Mouse (Mus musculus): ENCODE measurements around the gene Evx2.

Gene Evx2

DNA sequence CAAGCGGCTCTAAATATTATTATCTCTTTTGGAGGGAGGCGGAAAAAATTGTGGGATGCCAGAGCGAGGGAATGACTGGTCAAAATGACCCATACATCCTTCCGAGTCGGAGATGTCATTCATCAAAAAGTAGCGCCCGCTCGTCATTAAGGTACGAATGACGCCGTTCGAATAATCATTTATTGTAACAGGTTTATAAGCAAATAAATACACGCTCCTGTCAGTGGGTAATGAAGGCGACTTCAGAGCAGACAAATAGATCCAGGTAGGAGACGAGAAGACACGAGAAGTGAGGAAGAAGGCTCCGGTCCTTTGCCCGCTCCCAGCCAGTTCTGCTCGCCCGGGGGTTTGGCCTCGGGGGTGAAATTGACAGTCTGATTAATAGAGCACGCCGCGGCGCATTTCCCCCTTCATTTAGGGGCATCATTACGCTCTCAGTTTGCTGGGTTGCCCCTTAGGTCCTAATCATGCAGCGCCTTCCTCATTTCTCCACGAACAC, at the start of gene Evx2:
Gene Evx2, minus strand, starts transcription at position 51 of the 499 bp plus-strand sequence.
- DNase-seq = no peak

DNA sequence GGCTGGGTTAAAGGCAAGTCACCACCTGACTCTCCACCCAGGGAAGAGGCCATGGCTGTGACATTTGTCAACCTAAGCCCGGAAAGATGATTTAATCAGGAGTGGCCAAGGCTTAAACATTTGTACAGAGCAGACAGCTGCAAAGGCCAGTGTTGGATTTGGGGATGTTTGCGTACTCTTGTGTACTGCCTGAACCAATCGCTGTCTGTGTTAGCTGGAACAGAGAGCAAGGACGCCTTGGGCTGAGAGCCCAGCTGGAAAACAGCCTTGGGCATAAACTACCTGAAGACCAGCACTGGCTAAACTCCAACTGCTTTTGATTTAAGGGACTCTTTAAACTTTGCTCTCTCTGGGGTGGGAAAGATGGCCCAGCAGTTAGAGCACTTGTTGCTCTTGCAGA, 49.3 kb upstream of the Evx2 start:
- peak in 1 of 2 experiments; percentile 56 for DNase-seq

DNA sequence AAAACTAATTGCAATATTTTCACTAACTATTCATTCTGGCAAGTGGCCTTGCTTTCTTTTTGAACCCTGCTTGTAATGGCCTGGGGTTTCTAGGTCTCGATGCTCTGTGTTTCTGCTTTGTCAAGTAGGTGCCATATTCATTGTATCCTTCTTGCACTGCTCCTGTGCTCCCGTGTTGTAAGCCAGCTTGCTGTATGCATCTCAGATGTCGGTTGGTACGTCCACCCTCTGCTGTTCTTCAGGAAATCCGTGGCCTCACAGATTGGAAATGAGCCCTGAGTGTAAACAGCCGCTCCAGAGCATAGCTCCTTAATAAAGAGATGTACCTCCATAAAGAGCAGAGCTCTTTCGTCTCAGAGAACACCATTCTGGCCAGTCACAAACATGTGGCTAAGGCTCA, 48.2 kb upstream of the Evx2 start:
- no peak for DNase-seq

DNA sequence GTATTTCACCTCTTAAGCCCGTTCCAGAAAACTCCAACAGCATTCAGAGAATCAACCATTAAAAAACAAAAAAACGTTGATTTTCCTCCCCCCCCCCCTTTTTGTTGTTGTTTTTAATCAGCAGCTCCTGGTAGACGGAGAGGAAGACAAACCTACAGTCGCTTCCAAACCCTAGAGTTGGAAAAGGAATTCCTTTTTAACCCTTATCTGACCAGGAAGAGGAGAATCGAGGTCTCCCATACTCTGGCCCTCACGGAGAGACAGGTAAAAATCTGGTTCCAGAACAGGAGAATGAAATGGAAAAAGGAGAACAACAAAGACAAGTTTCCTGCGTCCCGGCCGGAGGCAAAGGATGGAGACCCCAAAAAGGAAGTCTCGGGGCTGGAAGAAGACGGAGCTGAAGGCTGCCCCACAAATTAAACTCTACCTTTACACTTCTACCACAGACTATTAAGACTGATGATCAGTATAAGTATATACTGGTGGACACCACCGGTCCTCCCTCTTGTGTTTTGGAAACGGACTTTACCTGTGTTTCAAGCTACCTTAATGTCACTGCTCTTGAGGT, 47.1 kb upstream of the Evx2 start:
- no peak for DNase-seq

DNA sequence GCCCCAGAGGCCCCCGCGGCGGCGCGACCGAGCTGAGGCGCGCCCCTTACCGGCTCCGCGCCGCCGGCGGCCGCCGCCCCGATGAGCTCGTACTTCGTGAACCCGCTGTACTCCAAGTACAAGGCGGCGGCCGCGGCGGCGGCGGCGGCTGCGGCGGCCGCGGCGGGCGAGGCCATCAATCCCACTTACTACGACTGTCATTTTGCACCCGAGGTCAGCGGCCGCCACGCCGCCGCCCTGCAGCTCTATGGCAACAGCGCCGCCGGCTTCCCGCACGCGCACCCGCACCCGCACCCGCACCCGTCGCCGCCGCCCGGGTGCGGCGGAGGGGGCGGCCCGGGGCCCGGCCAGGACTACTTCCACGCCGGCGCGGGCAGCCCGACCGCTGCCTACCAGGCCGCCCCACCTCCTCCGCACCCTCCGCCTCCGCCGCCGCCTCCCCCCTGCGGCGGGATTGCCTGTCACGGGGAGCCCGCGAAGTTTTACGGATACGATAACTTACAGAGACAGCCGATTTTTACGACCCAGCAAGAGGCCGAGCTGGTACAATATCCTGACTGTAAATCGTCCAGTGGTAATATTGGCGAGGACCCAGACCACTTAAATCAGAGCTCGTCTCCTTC, 46.2 kb upstream of the Evx2 start:
- peak in 1 of 2 experiments; percentile 81 for DNase-seq

DNA sequence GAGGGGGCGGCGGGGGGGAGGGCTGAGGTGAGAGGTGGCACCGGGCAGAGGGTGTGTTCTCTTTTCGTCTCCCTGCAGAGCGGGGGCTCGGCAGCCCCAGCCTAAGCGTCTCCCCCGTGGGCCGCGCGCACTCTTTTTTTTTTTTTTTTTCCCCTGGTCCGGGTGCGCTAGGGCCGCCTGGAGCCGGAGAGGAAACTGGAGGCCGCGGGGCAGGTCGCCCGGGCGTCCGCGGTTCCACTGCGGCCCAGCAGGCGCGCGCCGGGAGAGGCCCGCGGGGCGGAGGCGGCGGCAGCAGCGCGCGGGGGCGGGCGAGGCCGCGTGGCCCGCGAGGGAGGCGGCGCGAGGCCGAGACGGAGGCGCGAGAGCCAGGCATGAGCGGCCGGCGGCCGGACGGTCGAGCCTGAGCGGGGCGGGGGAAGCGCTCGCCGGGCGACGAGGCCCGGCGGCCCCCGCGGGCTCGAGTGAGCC, 45.7 kb upstream of the Evx2 start:
- peak in 1 of 2 experiments; percentile 73 for DNase-seq

DNA sequence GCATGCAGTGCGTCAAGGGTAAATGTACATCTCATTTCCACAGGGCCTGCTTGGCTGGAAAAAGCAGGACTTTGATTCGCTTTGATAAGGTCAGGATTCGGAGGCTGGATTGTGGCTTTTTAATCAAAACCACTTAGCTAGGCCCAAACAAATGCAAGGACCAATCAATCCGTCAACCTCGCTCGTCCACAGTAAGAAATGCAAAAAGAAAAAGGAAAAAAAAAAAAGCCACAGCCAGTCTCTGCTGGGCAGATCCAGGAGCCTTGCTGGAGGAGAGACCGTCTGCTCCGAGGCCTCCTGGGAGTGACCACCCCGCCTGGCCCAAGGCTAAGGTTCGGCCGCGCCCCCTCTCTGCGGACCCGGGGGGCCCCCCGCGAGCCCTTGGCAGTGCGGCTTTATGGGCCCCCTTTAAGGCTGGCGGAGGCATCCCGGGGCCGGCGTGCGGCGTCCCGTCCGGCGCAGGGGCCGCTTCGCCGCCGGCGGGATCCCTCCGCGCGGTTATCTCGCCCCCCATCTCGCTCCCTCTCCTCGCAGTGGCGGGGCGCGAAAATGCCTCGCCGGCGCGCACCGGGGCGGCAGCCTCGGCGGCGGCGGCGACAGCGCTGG, 45.1 kb upstream of the Evx2 start, which contains the start of gene Hoxd8:
Gene Hoxd8, plus strand, starts transcription at position 223 of the 606 bp plus-strand sequence.
- DNase-seq = peak; percentile 86 to 91

DNA sequence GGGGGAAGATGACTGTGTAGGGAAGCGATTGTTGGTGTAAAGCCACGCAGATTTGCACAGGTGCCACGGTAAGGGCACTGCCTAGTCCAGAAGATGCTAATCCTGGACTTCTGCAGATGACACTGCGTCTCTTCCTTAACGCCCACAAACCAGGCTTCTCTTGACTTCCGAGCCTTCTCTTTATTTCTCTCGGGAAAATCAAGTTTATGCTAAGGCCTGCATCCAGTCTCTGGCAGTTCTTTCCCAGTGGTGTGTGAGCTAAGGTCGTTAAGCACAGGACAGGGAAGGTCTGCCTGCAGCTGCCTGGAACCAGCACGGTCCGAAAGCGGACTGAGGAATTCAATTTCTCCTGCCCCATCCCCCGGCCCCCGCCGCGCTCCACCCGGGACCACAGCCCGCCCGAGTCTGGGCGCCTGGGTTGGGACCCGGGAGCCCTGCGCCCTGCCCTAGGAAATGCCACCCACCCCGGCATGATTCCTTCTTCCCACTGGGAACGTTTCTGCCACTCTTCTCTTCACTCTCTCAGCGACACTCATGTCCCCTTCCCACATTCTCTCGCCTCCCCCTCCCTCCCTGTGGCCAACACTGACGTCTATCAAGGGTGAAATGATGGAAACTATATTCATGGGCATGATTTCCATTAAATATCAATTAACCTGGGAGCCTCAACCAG, 44.5 kb upstream of the Evx2 start:
- DNase-seq = peak; percentile 81 to 82

DNA sequence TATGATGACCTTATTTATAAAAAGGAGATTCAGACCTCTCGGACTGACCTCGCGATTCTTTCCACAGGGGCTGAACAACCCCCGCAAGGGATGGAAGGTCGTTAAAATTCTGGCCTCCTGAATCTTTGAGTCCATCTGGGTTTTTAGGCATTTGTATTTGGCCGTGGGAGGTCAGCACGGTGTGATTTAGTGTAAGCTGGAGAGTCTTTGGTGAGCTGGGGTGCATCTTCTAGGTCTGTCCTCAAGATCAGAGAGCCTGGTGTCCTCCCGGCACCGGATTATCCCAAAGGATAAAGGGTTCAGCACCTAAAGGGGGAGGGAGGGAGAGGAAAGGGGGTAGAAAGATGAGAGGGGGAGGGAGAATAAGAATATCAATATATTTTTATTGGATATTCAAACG, 44.0 kb upstream of the Evx2 start:
- DNase-seq = no peak

DNA sequence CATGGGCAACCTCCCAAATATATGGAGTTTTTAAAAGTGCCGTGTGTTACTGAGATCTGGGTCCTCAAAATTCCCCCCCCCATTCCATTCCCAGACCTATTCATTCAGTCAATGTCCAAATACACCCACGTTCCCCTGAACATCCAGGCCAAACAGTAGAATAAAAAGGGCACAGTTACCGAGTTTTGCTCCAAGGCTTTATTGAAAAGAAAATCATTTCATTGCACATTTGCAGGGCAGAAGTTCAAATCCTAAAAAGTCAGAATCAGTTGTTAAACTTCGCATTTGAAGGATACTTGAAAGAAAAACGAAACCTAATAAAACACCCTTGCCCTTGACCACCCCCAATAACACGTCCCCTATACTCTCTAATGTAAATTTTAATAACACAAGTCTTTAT, 43.5 kb upstream of the Evx2 start:
- no peak for DNase-seq

DNA sequence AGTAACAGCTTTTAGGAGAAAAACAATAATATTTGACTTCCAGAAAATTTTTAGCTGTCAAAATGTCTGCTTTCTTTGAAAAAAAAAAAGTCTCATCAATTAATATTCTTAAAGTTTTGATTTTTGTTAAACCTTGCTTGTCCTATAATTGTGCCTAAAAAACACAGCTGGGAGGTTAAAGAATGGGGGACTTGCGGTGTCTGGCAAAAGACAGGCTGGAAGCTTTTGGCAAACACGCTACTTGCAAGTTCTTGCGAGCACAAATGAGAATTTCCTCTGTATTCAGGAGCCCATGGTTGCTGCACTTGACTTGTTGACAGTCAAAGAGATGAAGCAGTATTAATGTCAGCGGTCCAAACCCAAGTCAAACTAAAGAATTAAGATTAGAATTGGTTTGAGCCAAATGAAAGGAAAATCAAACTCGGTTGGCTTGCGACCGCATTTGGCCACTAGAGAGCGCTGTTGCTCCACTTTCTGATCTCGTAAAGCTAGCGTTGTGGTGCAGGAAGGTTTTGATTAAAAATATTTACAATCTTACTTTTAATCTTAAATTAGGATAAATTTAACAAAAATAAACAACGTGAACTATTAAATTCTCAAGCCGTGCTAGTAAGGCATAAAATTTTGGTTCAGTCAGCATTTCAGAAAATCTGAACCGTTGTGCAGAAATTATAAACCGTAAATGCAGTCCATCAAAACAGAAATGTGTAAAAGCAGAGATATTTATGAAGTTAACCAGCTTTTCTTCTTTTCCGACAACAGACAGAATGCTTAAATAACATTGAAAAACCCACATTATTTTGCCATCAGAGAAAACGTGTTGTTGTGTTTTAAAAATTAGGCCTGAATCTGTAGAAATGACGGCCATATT, 42.8 kb upstream of the Evx2 start:
- DNase-seq = peak; percentile 83 to 93

DNA sequence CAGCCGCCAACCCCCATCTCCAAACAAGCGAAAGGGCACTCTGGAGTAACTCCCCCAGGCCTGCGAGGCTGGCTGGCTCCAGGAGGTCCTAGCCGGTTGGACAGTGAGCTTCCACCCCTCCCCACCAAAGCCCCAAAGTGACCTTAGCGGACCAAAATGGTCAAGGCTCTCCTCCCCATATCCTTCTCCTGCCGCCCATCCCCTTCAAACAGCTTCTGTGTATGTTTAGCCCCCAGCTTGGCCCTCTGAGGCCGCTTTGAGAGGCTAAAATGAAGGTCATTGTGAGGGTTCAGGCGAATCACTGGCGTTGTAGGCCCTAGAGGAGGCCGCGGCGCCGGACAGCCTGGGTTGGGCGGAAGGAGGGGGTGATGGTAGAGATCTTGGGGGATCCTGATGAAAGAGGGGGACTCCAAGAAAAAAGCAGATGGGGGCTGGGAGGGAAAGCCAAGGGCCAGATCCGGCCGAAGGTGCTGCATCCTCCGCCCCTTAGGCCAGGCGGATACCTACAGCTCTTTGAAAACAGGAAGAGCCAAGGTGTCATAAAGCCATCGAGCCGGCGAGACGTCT, 41.3 kb upstream of the Evx2 start:
- peak in 1 of 2 experiments; percentile 67 for DNase-seq

DNA sequence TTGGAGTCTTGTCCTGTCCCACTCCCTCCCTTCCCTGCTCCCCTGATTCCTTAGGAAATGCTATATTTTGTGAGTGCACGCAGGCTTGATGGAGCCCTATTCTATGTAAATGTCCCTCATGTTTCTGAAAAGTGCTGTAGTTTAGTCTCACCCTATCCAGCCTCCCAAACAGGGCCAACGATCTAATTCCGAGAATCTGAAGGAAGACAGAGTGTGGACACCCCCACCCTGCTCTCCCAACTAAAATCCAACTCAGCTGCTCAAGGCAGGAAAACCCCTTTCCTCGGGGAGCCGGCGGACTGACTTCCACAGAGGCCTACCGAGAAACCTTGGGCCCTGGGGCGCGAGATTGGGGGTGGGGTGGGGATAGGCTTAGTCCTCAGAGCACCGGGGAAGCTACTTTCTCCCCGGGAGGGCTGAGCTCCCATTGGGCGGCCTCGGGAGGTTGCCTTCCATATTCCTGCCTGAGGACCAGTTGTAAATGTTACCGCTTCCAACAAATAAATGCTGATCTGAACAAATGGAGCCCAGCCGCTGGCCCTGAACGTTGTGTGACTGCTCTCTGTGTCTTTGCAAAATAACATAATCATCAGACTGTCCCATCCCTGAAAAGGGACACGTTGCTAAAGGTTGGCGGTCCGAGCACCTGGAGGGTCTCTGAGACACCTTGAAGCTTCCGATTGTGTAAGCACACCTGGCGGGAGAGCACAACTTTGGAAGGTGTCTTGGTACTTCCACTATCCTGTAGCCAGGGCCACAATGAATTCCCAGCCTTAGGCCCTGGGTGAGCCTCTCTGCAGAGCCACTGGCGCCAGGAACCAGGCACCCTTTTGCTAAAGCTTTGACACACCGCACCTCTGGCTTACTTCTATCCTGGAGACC, 40.5 kb upstream of the Evx2 start:
- DNase-seq = peak in 1 of 2 experiments; percentile 56

DNA sequence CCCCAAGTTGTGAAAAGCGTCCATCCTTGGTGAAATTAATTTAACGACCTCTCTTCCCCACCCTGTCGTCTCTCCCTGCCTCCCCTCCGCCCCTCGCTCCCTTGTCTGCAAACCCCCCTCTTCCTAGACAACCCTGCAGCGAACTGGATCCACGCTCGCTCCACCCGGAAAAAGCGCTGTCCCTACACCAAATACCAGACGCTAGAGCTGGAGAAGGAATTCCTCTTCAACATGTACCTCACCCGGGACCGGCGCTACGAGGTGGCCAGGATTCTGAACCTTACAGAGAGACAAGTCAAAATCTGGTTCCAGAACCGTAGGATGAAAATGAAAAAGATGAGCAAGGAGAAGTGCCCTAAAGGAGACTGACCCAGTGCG, 39.7 kb upstream of the Evx2 start:
- peak in 1 of 2 experiments; percentile 48 for DNase-seq

DNA sequence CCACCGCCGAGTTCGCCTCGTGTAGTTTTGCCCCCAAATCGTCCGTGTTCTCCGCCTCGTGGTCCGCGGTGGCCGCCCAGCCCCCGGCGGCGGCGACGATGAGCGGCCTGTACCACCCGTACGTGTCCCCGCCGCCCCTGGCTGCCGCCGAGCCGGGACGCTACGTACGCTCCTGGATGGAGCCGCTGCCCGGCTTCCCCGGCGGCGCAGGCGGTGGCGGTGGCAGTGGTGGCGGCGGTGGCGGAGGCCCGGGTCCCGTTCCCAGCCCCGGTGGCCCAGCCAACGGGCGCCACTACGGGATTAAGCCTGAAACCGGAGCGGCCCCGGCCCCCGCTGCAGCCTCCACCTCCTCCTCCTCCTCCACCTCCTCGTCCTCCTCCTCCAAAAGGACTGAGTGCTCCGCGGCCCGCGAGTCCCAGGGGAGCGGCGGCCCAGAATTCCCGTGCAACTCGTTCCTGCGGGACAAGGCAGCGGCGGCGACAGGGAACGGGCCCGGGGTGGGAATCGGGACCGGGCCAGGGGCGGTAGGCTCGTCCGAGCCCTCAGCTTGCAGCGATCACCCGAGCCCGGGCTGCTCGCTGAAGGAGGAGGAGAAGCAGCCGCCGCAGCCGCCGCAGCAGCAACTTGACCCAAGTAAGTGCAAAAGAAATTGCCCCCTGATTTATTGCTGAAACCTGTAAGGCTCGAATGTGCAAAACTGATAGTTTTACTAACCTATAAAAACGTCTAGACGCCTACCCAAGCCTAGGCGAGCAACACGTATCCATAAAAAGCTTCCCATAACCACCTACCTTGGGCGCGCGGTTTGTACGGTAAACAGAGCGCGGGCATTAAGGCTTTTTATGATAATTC, 39.1 kb upstream of the Evx2 start:
- peak in 1 of 2 experiments; percentile 61 for DNase-seq

DNA sequence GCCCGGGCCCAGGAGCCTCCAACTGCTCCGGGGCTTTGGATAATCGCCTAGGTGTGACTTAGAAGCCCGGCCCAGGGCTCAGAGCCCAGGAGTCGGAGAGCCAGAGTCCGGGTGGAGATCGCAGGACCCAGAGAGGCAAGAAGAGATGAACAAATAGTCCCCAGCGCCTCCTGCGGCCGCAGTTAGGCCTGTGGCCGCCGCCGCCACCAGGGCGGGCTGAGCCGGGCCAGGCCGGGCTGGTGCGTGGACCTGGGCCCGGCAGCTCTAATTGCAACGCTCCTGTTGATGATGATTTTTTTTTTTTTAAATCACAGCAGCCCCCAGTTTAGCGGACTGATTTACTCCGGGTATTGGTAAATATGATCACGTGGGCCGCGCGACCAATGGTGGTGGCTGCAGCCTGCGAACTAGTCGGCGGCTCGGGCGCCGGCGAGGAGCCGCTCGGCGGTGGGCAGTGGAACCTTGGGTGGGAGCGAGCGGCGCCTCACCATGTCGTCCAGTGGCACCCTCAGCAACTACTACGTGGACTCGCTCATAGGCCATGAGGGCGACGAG, 38.3 kb upstream of the Evx2 start, which contains the start of gene Hoxd9:
Gene Hoxd9, plus strand, starts transcription at position 161 of the 555 bp plus-strand sequence.
- peak; percentile 85 to 87 for DNase-seq

DNA sequence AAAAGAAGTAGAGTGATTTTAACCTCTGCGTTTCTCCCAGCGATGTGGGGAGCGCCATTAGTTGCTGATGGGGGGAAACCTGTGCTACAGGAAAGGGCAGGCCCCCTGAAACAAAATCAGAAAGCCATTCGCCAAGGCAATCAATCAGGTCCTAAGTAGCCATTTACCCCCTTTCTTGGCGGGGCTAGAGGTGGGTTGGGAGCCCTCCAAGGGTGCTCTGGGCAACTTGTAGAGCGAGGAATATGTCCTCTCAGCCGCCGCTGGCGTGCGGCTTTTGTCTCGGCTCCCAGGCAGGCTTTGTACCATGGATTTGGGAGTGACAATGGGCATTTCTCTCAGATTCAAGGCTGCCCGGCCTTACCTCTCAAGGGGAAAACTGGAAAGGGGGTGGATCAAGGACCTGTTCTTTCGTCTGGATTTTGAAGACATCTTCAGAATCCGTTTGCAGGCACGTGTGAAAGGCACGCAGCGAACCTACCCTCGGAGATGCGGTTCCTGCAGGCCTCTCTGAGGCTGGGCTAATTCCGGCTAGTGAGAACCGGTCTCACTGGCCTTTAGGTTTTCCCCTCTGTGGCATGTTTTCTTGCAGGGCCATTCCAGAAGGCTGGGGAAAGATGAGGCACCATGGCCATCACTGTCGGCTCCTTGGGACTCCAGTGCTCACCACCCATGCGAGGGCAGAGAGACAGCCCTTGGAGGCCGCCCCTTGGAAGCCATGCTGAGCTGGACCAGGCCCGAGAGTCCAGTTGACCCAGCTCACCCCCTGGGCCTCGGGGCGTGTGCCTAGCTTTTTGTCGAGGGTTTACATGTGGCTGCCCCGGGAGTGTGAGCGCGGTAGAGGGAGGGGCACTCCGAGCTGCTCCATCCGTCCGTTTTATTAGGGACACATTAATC, 37.3 kb upstream of the Evx2 start:
- peak in 1 of 2 experiments; percentile 48 for DNase-seq

DNA sequence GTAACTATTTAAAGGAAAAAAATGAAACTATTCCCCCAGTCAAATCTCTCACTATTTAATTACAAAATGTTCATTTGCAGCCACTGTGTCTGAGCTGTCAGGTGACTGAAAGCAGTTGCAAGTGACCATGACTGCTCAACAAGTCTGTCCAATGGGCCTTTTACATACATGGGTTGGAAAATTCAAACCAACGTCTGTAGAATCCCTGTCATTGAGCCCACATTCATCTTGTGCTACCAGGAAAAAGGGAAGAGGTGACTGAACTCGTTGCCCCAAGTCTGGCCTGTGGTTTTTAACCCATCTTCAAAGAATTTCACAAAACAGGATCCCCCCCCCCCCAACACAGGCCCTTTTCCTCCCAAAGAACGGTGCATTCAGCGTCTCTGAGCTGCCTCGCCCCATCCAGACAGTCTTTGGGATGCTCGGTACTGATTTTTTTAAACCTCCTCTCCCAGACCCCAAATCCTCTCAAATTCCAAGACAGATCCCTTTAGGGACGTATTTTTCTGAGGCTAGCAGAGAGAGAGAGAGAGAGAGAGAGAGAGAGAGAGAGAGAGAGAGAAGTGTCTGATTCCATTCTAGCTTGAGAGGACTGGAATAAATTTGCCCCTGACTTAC, 36.6 kb upstream of the Evx2 start:
- DNase-seq = no peak
